Mouse (Mus musculus) testis, postnatal 10 days (tissue): ENCODE results near the gene Cela3a.
"Not testable (repeated sequence)": the region's sequence is repeated elsewhere in the genome, so short reads cannot be mapped to it uniquely, and the experiment has no call there.

Source experiments
- DNase-seq: peaks from one replicate; pipeline ENCODE4 v3.0.0; 2021; ENCODE audit warnings: low spot score

Cela3a gene

GRCm38 (mm10) chr4:137414936-137415335 lies 5.3 kb upstream of the Cela3a start:
- DNase-seq, result no peak

- DNase-seq, result not testable (repeated sequence)
These were observed 2.7 kb upstream of the Cela3a start for GRCm38 (mm10) chr4:137412185-137412709.

DNA sequence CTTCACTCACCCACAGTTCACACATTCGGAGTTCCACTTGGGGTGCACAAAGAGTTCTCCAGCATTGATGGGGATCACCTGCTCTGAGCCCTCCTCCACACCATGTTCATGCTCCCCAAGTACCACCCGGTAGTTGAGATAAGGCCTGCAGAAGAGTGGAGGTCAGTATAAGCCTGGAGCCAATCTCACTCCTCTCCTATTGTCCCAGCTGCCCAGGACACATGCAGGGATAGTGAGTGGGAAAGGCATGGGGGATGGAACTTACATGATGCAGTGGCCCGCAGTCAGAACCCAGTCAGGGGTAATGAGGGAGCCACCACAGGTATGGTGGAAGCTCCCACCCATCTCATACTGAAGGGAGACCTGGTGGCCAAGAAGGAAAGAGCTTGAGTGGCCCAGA lies 4.0 kb downstream of the Cela3a start:
- no peak for DNase-seq

- DNase-seq, result peak; percentile 63
These were observed 12.7 kb downstream of the Cela3a start for GRCm38 (mm10) chr4:137396641-137397525.

GRCm38 (mm10) chr4:137393378-137394135 lies 16.0 kb downstream of the Cela3a start:
- peak; percentile 75 for DNase-seq

GRCm38 (mm10) chr4:137392874-137393273 lies 16.7 kb downstream of the Cela3a start:
- no peak for DNase-seq

DNA sequence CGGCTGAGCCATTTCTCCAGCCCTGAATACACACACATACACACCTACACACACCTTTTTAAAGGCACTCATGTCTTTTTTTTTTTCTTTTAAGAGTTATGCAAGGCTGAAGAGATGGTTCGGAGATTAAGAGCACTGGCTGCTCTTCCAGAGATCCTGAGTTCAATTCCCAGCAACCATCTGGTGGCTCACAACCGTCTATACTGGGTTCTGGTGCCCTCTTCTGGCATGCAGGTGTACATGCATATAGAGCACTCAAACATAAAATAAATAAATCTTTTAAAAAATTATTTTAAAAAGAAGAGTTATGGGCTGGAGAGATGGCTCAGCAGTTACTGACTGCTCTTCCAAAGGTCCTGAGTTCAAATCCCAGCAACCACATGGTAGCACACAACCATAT lies 18.3 kb downstream of the Cela3a start:
- DNase-seq, result no peak

DNA sequence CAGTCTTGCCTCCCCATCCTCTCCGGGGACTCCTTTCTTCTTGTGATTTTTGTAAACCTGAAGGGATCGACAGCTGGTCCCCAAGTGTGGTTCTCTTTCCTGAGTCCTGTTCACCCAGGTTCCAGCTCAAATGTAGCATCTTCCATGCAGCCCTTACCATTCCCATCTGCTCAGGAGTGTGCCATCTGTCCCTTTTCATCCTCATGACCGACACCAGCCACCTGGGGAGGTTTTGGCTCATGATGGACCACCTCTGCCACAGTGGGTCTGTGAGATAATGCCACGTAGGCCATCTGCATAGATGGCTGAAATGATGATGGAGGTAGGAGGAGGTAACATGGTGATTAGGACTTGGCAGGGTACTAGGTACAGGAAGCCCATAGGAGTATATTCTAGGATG lies 19.4 kb downstream of the Cela3a start:
- no peak for DNase-seq

- no peak for DNase-seq
These were observed 20.6 kb downstream of the Cela3a start for GRCm38 (mm10) chr4:137388983-137389382.

- DNase-seq, result peak; percentile 83
These were observed 21.4 kb downstream of the Cela3a start for GRCm38 (mm10) chr4:137388059-137388794.

GRCm38 (mm10) chr4:137387482-137388058 lies 22.0 kb downstream of the Cela3a start:
- no peak for DNase-seq

DNA sequence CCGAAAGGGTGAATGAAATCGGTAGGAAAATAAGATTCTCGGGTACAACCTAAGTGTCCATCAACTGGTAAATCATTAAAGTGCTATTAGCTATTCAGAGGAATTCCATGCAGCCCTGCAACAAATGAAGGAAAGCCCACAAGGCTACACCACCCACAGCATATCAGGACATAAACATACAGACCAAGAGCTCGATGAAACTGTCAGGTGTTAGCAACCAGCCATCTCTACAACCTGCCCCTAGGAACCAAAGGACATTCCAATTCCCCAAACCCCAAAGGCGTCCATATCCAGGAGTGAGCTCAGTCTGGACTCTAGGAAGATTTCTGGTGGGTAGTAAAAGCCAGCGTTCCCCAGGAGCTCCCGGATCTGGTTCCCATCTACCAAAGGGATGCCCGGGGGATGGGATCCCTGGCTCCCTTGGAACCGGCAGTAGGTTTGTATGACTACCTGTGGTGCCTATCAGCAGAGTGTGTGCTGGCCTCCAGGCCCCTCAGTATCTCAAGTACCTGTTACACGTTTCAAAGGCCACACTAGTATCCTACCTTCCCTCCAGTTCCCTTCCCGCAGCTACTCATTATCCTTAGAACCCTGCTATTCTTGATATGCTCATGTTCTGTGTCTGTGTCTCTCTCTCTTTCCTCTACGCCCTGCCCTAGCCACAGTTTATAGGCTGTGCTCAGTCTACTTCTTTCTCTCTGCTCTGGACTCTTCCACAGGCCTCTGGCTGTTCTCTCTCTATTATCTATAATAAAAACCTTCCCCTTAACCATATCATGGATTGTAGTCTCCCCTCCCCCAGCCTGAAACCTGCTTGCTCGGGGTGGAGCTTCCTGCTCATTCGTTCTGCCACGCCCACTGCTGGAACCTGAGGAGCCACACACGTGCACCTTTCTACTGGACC lies 28.6 kb downstream of the Cela3a start:
- DNase-seq, result no peak

DNA sequence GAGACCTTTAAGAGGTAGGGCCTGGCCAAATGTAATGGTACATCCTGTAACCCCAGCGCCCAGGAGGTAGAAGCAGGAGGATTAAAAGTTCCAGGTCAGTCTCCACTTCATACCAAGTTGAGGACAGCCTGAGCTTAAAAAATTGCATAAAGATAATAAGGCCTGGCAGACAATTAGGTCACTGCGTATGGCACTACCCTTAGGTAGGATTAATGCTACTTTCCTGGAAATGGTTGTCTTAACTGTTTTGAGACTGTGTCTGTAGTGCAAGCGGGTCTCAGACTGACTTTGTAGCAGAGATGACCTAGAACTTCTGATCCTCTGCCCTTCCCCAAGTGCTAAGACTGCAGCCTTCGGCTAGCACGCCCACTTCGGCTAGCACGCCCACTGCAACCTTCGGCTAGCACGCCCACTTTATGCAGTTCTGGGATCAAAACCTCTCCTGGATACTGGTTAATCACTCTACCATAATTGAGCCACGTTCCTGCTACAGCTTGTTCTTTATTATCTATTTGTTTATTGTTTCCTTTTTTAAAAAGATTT lies 29.8 kb downstream of the Cela3a start:
- no peak for DNase-seq

GRCm38 (mm10) chr4:137379085-137379484 lies 30.5 kb downstream of the Cela3a start:
- DNase-seq, result no peak

DNA sequence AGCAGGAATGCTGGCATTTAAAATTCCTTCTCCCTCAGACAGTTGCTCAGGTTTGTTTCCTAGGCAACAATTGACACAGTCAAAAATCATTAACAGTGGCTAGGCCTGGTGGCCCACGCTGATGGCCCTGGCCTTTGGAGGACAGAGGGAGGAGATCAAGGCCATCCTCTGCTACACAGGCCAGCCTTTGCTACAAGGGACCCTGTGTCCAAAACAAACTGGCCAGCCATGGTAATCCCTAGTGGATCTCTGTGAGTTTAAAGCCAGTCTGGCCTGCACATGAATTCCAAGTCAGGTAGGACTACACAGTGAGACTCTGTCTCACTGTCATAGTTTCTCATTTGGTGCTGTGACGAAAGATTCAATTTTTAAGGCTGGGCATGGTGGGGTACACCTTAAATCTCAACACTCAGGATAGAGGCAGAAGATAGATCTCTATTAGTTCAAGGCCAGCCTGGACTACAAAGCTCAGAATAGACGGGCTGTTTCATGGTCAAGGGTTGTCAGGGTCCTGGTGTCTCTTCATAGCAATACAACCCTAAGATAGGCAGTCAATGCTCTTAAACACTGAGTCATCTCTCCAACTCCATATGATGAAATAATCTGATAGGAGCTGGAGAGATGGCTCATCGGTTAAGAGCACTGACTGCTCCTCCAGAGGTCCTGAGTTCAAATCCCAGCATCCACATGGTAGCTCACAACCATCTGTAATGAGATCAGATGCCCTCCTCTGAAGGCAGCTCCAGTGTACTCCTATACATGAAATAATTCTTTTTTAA lies 31.9 kb downstream of the Cela3a start:
- DNase-seq, result no peak

- no peak for DNase-seq
These were observed 32.8 kb downstream of the Cela3a start for GRCm38 (mm10) chr4:137376778-137377177.

DNA sequence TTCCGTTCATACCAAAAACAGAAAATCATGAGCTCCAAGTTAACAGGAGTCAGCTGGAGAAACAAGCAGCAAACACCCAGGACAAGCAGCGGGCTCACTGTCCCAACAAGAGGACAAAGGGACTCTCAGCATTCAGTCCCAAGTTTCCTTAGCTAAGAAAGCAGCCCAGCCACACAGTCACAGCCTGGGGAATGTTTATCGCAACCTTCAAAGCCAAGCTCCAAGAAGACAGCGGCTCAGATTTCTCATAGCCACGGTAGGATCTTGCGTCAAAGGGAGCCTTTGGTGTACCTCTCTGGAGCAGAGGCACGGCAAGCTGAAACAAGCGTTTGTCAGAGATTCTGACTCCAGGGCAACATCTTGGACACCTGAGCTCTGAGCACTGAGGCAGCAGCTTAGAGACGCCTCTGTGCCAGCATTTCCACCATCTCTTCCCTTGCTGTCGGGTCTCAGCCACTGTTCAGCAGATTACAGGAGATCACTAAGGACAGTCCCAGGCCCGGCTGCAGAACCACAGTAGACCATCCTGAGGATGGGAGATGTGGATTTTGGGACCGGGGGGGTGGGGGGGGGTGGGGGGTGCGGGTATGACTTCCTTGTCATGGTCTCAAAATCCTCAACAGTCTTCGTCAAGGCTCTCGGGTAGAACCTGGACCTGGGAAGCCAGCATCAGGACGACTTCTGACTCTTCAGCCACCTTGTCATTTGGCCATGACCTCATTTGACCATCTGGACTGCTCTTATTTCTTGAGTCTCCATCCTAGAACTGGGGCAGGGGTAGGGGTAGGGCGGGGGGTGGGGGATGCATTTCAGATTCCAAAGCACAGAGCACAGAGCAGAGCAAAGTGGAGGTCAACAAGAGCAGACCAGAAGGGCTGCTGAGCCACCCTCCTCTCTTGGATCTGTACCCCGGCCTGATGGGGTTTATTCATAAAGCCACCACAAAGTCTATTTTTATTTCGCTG lies 34.0 kb downstream of the Cela3a start:
- no peak for DNase-seq

DNA sequence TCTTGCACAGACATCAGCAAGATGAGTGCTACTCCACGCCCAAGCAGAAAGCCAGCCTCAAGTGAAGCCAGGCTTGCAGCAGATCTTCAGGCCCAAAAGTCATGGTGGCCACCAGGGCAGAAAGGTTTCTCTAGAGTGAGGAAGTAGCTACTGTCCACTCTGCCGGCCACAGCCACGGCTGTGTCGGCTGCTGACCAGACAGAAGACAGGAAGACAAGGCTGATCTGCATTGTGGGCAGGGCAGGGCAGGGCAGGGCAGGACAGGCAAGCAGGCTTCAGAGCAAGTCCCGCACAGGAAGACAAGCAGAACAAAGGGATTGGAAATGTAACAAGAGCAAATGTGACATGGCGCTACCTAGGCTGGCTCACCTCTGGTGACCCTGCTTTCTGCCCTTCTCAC lies 35.9 kb downstream of the Cela3a start:
- DNase-seq, result no peak
